Mouse (Mus musculus) spleen, postnatal 10 days (tissue): ENCODE measurements around the gene Vmn2r44.
"Not testable (repeated sequence)": the region's sequence is repeated elsewhere in the genome, so short reads cannot be mapped to it uniquely, and the experiment has no call there.

ENCODE experiments used
- DNase-seq, 2 experiments: peaks; one replicate each; pipeline ENCODE4 v3.0.0; 2021 to 2022; ENCODE audit warnings: low spot score in 2 of 2

Gene Vmn2r44

GRCm38 (mm10) chr7:8383233-8383632 is at the start of gene Vmn2r44:
TSS of gene Vmn2r44 (minus strand) at chr7:8383333.
- DNase-seq: not testable (repeated sequence)

- not testable (repeated sequence) for DNase-seq
Measured at GRCm38 (mm10) chr7:8357879-8358278, 25.3 kb downstream of the Vmn2r44 start.
